Mouse (Mus musculus) lung, postnatal 0 days (tissue): Measurements from ENCODE around the gene Abi3bp. TPM values are rescaled to one million over a fixed set of nuclear protein-coding genes. Genes with fewer than 3 reads are reported as not detected.

Experiments
- ATAC-seq: fragments of 200-750 bp; cut with Nextera tagmentation; 2 replicates; pipeline ENCODE4 v1.8.0; 2017; ENCODE audit warnings: moderate library complexity
- DNase-seq: peaks from one replicate; pipeline ENCODE4 v3.0.0-alpha.2; 2016; ENCODE audit warnings: low spot score
- H3K27ac ChIP-seq: fragments of 300-500 bp; sonication (generic); 2 replicates; pipeline ENCODE4 v1.5.1; 2014; ENCODE audit warnings: antibody characterized with exemption, mild to moderate bottlenecking, low read length, mixed read lengths
- H3K27me3 ChIP-seq: fragments of 300-500 bp; sonication (generic); replicated peaks from 2 replicates; pipeline ENCODE4 v1.6.1; 2014; ENCODE audit warnings: low read length, mixed read lengths; ENCODE audit not compliant: insufficient read depth
- H3K36me3 ChIP-seq: fragments of 300-500 bp; sonication (generic); 2 replicates; pipeline ENCODE4 v1.6.1; 2014; ENCODE audit warnings: low read length, mixed read lengths; ENCODE audit not compliant: insufficient read depth
- H3K4me1 ChIP-seq: fragments of 300-500 bp; sonication (generic); 2 replicates; pipeline ENCODE4 v1.6.1; 2014; ENCODE audit warnings: antibody characterized with exemption, low read depth, low read length, mixed read lengths; ENCODE audit not compliant: insufficient read depth
- H3K4me2 ChIP-seq: fragments of 300-500 bp; sonication (generic); replicated peaks from 2 replicates; pipeline ENCODE4 v1.6.1; 2014; ENCODE audit warnings: low read depth, mild to moderate bottlenecking, low read length, moderate library complexity, mixed read lengths
- H3K4me3 ChIP-seq: fragments of 300-500 bp; sonication (generic); 2 replicates; pipeline ENCODE4 v1.5.1; 2014; ENCODE audit warnings: low read depth, low read length
- H3K9ac ChIP-seq: fragments of 300-500 bp; sonication (generic); replicated peaks from 2 replicates; pipeline ENCODE4 v1.6.1; 2014; ENCODE audit warnings: low read depth, mild to moderate bottlenecking
- H3K9me3 ChIP-seq: fragments of 300-500 bp; sonication (generic); 2 replicates; pipeline ENCODE4 v1.6.1; 2016; ENCODE audit warnings: low read length, mixed read lengths
- CTCF ChIP-seq: IDR thresholded peaks from 2 replicates; pipeline ENCODE4 v1.5.1; 2016; ENCODE audit warnings: antibody characterized with exemption, mild to moderate bottlenecking
- EP300 ChIP-seq: IDR thresholded peaks from 2 replicates; pipeline ENCODE4 v1.6.1; 2016; ENCODE audit warnings: antibody characterized with exemption, mild to moderate bottlenecking, control low read depth
- WGBS: fragments of 180-500 bp; shearing (Covaris S2); extraction: QIAGEN DNeasy Blood & Tissue Kit; methylation state at CpG from one replicate; pipeline ENCODE4 v1.1.7; 2014; 5-methylcytosine and 5-hydroxymethylcytosine counted together
- polyA plus RNA-seq: library from polyadenylated mRNA; unstranded; fragments of >200 nt; fragmentation: Nextera tagmentation; extraction: Ambion mirVana; gene quantifications from 2 replicates; pipeline ENCODE4 v1.2.1, GENCODE M21; 2015

Gene Abi3bp
- polyA plus RNA-seq, 1 experiment from 2014 or later: 8.4 TPM

GRCm38 (mm10) chr16:56669520-56669919 lies 191.8 kb downstream of the Abi3bp start:
- no peak overlapping the region for H3K9ac ChIP-seq
- no peak for DNase-seq
- no peak for ATAC-seq
- H3K4me3 ChIP-seq: no peak overlapping the region
- no peaks in the 10 kb centered on the region for H3K9me3 ChIP-seq
- H3K27me3 ChIP-seq: no peaks in the 10 kb centered on the region
- H3K4me2 ChIP-seq: no peak overlapping the region
- 63% methylated on average over 5 of the region's 5 CpGs for WGBS
- H3K4me1 ChIP-seq: no peaks in the 10 kb centered on the region
- TF ChIP-seq EP300: no peak
- no peak for TF ChIP-seq CTCF
- H3K36me3 ChIP-seq: no peaks in the 10 kb centered on the region
- H3K27ac ChIP-seq: no peak overlapping the region

GRCm38 (mm10) chr16:56670941-56671340 lies 193.3 kb downstream of the Abi3bp start:
- WGBS: 52% methylated on average over 8 of the region's 8 CpGs
- Histone ChIP-seq H3K4me3 (no peak overlapping the region), H3K36me3 (no peaks in the 10 kb centered on the region), H3K9ac (no peak overlapping the region), H3K4me2 (no peak overlapping the region), H3K4me1 (no peaks in the 10 kb centered on the region), H3K27ac (no peak overlapping the region), H3K27me3 (no peaks in the 10 kb centered on the region), H3K9me3 (no peaks in the 10 kb centered on the region)
- peak; percentile 27 for DNase-seq
- no peak for TF ChIP-seq EP300
- TF ChIP-seq CTCF: no peak
- no peak for ATAC-seq

DNA sequence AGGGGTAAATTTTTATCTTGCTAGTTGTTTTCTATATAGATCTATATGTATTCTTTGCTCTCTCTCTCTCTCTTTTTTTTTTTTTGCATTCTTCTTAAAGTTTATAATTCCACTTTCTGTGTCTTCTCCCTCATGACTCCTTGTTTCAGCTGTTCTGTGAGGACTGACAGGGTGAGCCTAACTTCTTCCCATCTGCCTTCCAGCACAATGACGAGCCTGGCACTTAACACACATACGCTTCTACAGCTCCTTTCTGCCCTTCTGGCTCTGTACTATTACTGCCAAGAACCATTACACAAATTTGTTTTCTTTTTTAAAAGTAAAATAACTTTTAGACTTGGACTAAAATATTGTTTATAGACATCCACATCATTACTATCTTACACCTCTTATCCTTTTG lies 195.7 kb downstream of the Abi3bp start:
- ATAC-seq (peak; percentile 49; the same call in 1 of the 2 replicates), DNase-seq (peak; percentile 25)
- Histone ChIP-seq H3K4me2 (no peak overlapping the region), H3K9me3 (no peaks in the 10 kb centered on the region), H3K27me3 (no peaks in the 10 kb centered on the region), H3K27ac (no peak overlapping the region), H3K4me3 (no peak overlapping the region), H3K4me1 (no peaks in the 10 kb centered on the region), H3K36me3 (no peaks in the 10 kb centered on the region), H3K9ac (no peak overlapping the region)
- TF ChIP-seq EP300 (no peak), CTCF (no peak)
- 69% methylated on average over 2 of the region's 2 CpGs for WGBS

DNA sequence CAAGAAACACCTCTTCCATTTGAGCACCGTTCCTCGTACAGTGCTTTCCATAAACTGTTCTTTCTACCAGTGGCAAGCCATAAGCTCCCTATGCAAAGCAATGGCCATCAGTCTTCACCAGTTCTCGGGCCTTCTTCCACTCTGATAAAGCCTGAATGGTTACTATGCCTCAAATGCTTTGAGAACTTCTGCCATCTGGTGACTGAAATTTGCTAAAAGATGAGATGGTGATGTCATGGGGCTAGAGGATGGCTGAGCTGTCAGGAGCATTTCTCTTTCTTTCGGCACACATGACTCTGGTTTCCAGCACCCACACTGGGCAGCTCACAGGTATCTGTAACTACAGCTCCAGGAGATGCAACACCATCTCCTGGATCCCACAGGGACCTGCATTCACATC lies 199.5 kb downstream of the Abi3bp start:
- DNase-seq (peak; percentile 55), ATAC-seq (peak; percentile 52)
- H3K4me3 ChIP-seq: no peak overlapping the region
- H3K27me3 ChIP-seq: no peaks in the 10 kb centered on the region
- WGBS: 48% methylated on average over 4 of the region's 4 CpGs
- no peaks in the 10 kb centered on the region for H3K36me3 ChIP-seq
- no peak overlapping the region for H3K4me2 ChIP-seq
- no peak overlapping the region for H3K9ac ChIP-seq
- no peak overlapping the region for H3K27ac ChIP-seq
- H3K9me3 ChIP-seq: no peaks in the 10 kb centered on the region
- no peaks in the 10 kb centered on the region for H3K4me1 ChIP-seq
- TF ChIP-seq CTCF (peak; percentile 70), EP300 (no peak)

DNA sequence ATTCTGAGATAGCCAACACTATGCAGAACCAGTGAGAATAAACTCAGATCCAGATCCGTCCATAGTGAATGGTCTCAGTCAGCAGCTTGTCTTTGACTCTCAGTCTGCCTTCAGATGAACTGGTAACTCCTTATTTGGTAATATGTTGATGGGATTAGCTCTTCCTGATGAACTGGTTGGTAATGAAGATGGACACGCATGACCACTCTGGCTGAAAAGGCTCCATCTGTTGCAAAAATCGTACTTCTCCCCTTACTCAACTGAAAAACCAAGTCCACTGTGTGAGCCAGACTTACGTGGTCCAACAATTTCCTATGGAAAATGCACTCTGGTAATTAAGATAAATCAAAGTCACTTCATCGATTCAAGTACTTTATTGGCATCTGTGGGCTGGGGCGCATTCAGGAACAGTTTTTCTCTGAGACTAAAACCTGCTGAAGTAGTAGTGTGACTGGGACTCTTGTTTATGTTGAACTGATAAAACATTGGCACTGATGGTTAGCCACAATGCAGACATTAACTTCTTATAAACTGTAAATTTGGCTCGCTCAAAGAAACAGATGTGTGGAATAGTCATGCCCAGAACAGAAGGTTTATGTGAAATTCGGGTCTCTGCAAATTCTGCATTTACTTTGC lies 203.4 kb downstream of the Abi3bp start:
- H3K27ac ChIP-seq: no peak overlapping the region
- 60% methylated on average over 8 of the region's 8 CpGs for WGBS
- H3K9me3 ChIP-seq: no peaks in the 10 kb centered on the region
- no peaks in the 10 kb centered on the region; the same call in 1 of the 2 replicates for H3K36me3 ChIP-seq
- no peaks in the 10 kb centered on the region for H3K4me1 ChIP-seq
- no peak overlapping the region for H3K9ac ChIP-seq
- ATAC-seq (peak; percentile 71), DNase-seq (peak; percentile 43)
- TF ChIP-seq EP300 (no peak), CTCF (no peak)
- no peak overlapping the region for H3K4me2 ChIP-seq
- no peaks in the 10 kb centered on the region for H3K27me3 ChIP-seq
- H3K4me3 ChIP-seq: no peak overlapping the region

DNA sequence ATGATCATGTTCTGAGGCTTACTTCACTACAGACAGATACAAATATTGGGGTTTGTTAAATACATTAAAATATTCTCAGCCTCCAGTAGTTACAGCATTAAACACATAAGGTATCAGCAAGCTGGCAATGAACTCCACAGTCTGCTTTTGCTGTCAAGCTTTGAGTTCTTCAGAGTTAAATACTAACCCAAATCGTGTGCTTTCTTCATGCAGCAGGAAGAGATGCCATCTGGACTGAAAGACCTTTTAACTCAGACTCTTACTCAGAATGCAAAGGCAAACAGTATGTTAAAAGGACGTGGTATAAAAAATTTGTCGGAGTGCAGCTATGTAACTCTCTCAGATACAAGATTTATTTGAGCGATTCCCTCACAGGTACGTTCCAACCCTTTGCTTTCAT lies 209.1 kb downstream of the Abi3bp start:
- DNase-seq (no peak), ATAC-seq (no peak)
- 94% methylated on average over 5 of the region's 5 CpGs for WGBS
- no peaks in the 10 kb centered on the region for H3K9me3 ChIP-seq
- peaks cover 9% of the 10 kb centered on the region for H3K36me3 ChIP-seq
- H3K27me3 ChIP-seq: no peaks in the 10 kb centered on the region
- no peak overlapping the region for H3K4me2 ChIP-seq
- H3K4me1 ChIP-seq: no peaks in the 10 kb centered on the region
- TF ChIP-seq EP300: no peak
- no peak overlapping the region for H3K4me3 ChIP-seq
- H3K27ac ChIP-seq: no peak overlapping the region
- no peak overlapping the region for H3K9ac ChIP-seq

GRCm38 (mm10) chr16:56690715-56691114 lies 213.0 kb downstream of the Abi3bp start:
- Histone ChIP-seq H3K4me1 (no peaks in the 10 kb centered on the region), H3K9ac (no peak overlapping the region), H3K27me3 (no peaks in the 10 kb centered on the region), H3K36me3 (peaks cover 17% of the 10 kb centered on the region), H3K4me3 (no peak overlapping the region), H3K27ac (no peak overlapping the region), H3K9me3 (no peaks in the 10 kb centered on the region), H3K4me2 (no peak overlapping the region)
- ATAC-seq: no peak
- DNase-seq: no peak
- 83% methylated on average over 7 of the region's 7 CpGs for WGBS
- TF ChIP-seq CTCF (no peak), EP300 (no peak)
